Mouse (Mus musculus): ENCODE data around the gene Samd7. TPM values are rescaled to one million over a fixed set of nuclear protein-coding genes. Genes with fewer than 3 reads are reported as not detected.

Gene Samd7
- polyA plus RNA-seq, 1 experiment from 2014 or later, result not detected

DNA sequence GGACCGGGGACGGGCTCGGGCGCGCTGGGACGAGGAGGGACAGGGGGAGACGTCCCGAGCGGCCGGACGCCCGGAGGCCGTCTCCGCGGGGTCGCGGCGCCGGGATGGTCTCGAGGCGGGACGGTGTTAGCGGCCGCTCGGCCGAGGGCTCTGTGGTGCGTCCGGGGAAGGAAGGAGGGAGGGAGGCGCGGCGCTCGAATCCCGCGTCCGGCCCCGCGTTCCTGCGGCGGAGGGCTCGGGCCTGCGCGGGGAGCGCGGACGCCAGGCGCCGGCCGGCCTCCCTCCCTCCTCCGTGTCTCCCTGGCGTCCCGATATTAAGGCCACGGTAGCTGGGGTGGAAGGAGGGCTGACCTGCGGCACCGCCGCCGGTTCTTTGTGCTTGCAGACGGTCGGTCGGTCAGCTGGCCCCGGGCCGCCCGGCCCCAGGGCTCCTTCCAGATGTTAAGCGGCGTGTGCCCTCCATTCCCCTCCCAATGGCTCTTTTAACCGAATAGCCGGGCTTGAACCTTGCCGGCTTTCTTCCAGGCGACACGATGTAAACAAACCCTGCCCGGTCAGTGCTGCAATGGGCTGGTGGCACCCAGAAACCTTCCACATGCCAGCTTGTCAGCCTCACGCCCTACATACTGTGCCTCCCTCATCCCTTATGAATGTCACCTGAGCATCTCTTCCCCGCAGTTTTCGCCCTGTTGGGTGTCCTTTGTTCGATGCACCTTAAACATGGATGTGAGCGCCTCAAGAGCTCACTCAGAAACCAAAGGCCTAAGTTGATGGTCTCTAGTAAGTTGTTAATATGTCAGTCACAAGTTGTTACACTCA lies 47.5 kb downstream of the Samd7 start:
- under 1% methylated on average over 61 of the region's 75 CpGs for WGBS
- peak; percentile 69 for ATAC-seq (ENCODE audit: extremely low read depth, insufficient number of reproducible peaks, low FRiP score, low TSS enrichment)
- H3K4me3 ChIP-seq, result peak overlapping the region; percentile 99

DNA sequence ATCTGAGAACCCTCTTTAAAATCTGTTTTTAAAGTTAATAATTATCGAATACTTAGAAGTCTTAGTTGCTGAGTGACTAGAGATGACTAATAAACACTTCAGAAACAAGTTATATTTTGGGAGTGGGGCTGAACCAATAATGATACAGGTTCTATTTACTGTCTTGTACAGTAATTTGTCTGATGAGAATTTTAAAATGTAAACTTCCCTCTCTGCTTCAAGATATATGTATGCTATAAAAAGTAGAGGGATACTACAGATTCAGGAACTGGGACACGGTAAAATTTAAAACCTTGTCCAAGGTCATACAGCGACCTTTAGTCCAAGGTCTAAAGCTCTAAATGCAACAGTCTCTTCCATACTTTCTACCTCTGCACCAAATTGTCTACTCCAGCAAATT lies 56.1 kb downstream of the Samd7 start:
- no peaks in the 10 kb centered on the region for H3K4me1 ChIP-seq
- H3K27me3 ChIP-seq (replicated peaks), result no peaks in the 10 kb centered on the region
- H3K27ac ChIP-seq (replicated peaks), result no peak overlapping the region
- no peak overlapping the region for H3K4me2 ChIP-seq
- no peak overlapping the region for H3K4me3 ChIP-seq
- 79% methylated on average over 3 of the region's 3 CpGs for WGBS
- no peak for ATAC-seq (ENCODE audit: extremely low read depth, insufficient number of reproducible peaks, low FRiP score, low TSS enrichment)
- no peaks in the 10 kb centered on the region for H3K9me3 ChIP-seq
- peaks cover 57% of the 10 kb centered on the region for H3K36me3 ChIP-seq
- H3K9ac ChIP-seq, result no peak overlapping the region

More for the DNA sequence above, 47.5 kb downstream of the Samd7 start:
- Histone ChIP-seq H3K27me3 (replicated peaks) (no peaks in the 10 kb centered on the region), H3K36me3 (no peaks in the 10 kb centered on the region), H3K9ac (peak overlapping the region; percentile 99), H3K4me1 (peaks cover 17% of the 10 kb centered on the region), H3K27ac (replicated peaks) (peak overlapping the region; percentile 94), H3K4me2 (peak overlapping the region; percentile 79), H3K9me3 (no peaks in the 10 kb centered on the region)

DNA sequence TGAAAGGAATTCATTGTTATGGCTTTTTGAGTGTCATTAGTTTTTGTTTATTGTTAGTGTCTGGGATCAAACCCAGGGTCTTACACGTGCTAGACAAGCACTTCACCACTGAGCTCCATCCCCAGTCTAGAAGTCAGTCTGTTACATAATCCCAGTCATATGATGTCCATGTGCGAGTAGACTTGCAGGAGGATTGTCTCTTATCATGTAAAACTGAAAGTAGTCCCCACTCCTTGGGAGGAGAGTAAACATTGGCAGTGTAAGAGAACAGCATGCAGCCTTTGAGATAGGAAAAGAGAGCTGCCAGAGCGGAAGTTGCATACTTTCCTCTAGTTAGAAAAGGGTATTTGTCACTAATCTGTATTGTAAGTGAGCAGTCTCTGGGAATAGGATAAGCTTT lies 66.8 kb downstream of the Samd7 start:
- Histone ChIP-seq H3K4me3 (no peak overlapping the region), H3K4me1 (no peaks in the 10 kb centered on the region), H3K36me3 (peaks cover 76% of the 10 kb centered on the region), H3K9ac (no peak overlapping the region), H3K27me3 (replicated peaks) (no peaks in the 10 kb centered on the region), H3K27ac (replicated peaks) (no peak overlapping the region), H3K9me3 (no peaks in the 10 kb centered on the region), H3K4me2 (no peak overlapping the region)
- ATAC-seq (ENCODE audit: extremely low read depth, insufficient number of reproducible peaks, low FRiP score, low TSS enrichment), result no peak
- 54% methylated on average over 3 of the region's 3 CpGs for WGBS

Other genes with a start within 250 kb of the Samd7 start
- 21.0 and 22.4 TPM in 2 replicates for gene Mecom, start 198.3 kb upstream of the Samd7 start, polyA plus RNA-seq (2015; fragmentation: Nextera tagmentation; extraction: Ambion mirVana)
- not detected in 2 replicates for gene Actrt3, start 146.4 kb upstream of the Samd7 start, polyA plus RNA-seq (2015; fragmentation: Nextera tagmentation; extraction: Ambion mirVana)
- gene Mynn, start 144.2 kb upstream of the Samd7 start, polyA plus RNA-seq (2015; fragmentation: Nextera tagmentation; extraction: Ambion mirVana), result 20.5 and 20.7 TPM in 2 replicates
- gene Lrriq4, start 101.8 kb upstream of the Samd7 start, polyA plus RNA-seq (2015; fragmentation: Nextera tagmentation; extraction: Ambion mirVana), result not detected in 2 replicates
- 0.39 and 0.66 TPM in 2 replicates for gene Lrrc34, start 98.4 kb upstream of the Samd7 start, polyA plus RNA-seq (2015; fragmentation: Nextera tagmentation; extraction: Ambion mirVana)
- gene Lrrc31, start 46.5 kb upstream of the Samd7 start, polyA plus RNA-seq (2015; fragmentation: Nextera tagmentation; extraction: Ambion mirVana), result not detected in 2 replicates
- 54.3 and 60.4 TPM in 2 replicates for gene Sec62, start 46.6 kb downstream of the Samd7 start, polyA plus RNA-seq (2015; fragmentation: Nextera tagmentation; extraction: Ambion mirVana)
- gene Gpr160, start 109.7 kb downstream of the Samd7 start, polyA plus RNA-seq (2015; fragmentation: Nextera tagmentation; extraction: Ambion mirVana), result 0.92 and 1.1 TPM in 2 replicates
- gene Phc3, start 223.1 kb downstream of the Samd7 start, polyA plus RNA-seq (2015; fragmentation: Nextera tagmentation; extraction: Ambion mirVana), result 4.9 TPM in 2 replicates
- 15.1 and 16.5 TPM in 2 replicates for gene Prkci, start 249.5 kb downstream of the Samd7 start, polyA plus RNA-seq (2015; fragmentation: Nextera tagmentation; extraction: Ambion mirVana)

All from heart, embryonic 13.5 days (tissue).